ENCODE assay signal across 9 mouse cellular contexts in genomic region chr2:4584252-4584651, GRCm38 (mm10).
"Had no signal": no experiment of that assay in that cellular context is flagged by ENCODE, and none has a peak within 500 bp of the region (broad histone marks: within the 10 kb centered on the region; RNA-seq: fewer than 3 reads in every experiment).

No protein-coding gene starts in this region.

- H3K9ac ChIP-seq: liver, embryonic 14.5 days; midbrain, embryonic 13.5 days had no signal

- H3K4me3 ChIP-seq: layer of hippocampus, adult 2 months; midbrain, embryonic 13.5 days had no signal

- H3K9me3 ChIP-seq: midbrain, embryonic 13.5 days had no signal

- ATAC-seq: midbrain, embryonic 13.5 days had no signal

- H3K4me2 ChIP-seq: midbrain, embryonic 13.5 days had no signal

- H3K4me1 ChIP-seq: midbrain, embryonic 13.5 days had no signal

- H3K27ac ChIP-seq: layer of hippocampus, adult 2 months; liver, embryonic 14.5 days; midbrain, embryonic 13.5 days had no signal

- H3K27me3 ChIP-seq: midbrain, embryonic 13.5 days had no signal

- DNase-seq: kidney, adult 18-20 months; kidney, postnatal 36 days; lung, adult 18-20 months; lung, postnatal 36 days; right cerebral cortex, postnatal 14 days; thymus, postnatal 4 days had no signal
